Mouse (Mus musculus) kidney, adult 18-20 months (tissue): ENCODE measurements around the gene Psmb8.
A peak's percentile ranks its signal among the peaks of the same experiment; 100 is the strongest.
"Not testable (repeated sequence)": the region's sequence is repeated elsewhere in the genome, so short reads cannot be mapped to it uniquely, and the experiment has no call there.

Source experiments
- DNase-seq: peaks from one replicate; pipeline ENCODE4 v3.0.0; 2021

Psmb8 gene

DNA sequence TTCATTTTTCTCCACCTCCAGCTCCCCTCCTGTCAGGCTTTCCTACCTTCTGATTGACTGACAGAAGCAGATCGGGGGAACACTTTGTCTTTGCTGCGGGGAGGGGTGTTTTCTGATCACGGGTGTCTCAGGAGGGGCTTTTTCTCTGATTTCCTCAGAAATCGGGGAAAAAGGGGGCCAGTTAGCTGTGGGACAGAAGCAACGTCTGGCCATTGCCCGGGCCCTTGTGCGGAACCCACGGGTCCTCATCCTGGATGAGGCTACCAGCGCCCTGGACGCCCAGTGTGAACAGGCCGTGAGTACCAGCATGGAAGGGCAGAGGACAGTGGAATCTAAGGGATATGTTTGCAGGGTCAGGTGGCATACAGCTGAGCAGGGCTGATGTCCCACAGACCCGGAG is 17.7 kb downstream of the Psmb8 start:
- DNase-seq = no peak

DNA sequence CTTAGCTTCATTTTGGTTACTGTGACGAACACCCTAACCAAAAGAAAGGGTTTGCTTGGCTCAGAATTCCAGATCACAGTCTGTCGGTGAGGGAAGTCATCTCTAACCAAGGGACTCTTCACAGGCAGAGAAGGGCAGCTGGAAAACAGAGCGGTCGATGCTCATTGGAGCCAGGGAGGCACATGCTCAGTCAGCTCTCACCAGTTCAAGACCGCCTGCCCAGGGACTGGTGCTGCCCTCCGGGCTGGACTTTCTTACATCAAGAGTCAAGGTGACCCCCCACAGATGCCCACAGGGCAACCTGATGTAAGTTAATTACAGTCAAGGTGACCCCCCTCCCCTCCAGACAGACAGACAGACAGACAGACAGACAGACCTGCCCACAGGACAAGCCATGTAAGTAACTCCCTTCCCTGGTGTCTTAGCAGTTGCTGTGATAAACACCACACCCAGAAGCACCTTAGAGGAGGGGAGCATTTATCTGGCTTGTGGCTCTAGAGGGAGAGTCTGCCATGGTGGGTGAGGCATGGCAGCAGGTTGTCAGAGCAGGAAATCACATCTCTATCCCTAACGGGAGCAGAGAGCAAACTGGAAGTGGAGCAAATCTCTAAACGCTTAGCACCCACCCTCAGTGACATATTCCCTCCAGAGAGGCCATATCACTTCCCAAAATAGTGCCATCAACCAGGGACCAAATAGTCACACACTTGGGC is 19.9 kb downstream of the Psmb8 start:
- no peak for DNase-seq

DNA sequence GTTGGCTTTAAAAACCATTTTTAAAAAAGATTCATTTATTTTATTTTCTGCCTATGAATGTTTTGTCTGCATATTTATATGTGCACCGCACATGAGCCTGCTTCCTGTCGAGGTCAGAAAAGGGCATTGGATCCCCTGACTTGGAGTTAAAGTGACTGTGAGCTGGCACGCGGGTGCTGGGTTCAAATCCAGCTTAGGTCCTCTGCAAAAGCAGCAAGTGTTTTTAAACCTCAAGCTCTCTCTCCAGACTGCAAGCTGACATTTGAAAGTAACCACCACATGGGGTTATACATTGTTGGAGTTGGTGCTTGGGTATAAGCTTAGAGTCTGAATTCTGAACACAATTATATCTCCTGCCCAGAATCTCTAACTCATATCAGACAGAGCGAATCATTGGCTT is 20.5 kb downstream of the Psmb8 start:
- no peak for DNase-seq

DNA sequence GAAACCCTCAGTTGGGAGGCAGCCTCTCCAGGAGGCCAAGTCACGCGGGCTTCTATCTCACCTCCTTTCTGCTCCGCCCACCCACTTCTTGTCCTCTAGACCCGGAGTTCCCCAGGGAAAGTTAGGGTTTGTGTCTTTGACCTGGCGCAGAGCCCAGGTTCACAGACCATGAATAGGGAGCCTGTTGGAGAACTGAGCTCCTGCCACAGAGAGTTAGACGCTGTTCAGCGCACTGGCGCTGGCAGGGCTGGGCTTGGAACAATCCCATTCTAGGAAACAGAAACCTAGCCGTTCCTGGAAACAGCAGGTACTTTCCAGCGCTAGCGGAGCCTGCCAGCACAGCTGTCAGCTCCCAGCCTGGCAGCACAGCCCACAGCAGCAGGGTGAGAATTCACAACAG is 21.2 kb downstream of the Psmb8 start:
- peak; percentile 89 for DNase-seq

DNA sequence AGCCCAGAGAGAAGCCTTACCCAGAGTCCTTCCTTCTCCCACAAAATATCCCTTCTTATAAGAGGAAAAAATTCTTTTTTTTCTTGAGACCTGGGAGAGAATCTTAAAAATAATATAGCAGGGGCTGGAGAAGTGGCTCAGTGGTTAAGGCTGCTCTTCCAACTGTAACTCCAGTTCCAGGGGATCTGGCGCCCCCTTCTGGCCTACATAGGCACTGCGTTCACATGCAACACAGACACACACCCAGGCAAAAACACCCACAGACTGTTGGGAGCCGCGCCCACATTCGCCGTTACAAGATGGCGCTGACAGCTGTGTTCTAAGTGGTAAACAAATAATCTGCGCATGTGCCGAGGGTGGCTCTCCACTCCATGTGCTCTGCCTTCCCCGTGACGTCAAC is 21.6 kb downstream of the Psmb8 start:
- DNase-seq = peak; percentile 76

DNA sequence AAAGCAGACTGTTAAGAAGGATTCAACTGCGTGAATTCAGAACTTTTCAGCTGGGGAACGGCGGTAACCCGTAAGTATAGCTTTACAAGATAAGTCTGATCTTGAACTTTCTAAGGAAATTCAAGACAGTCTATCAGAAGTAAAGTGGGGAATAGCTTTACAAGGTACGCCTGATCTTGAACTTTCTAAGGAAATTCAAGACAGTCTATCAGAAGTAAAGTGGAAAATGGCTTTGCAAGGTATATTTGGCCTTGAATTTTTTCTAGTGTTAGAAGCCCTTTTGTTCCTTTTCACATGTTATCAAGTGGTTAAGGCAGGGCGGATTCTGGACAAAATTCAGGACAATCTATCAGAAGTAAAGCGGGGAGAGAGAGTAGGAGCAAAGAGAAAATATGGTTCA is 22.3 kb downstream of the Psmb8 start:
- not testable (repeated sequence) for DNase-seq

DNA sequence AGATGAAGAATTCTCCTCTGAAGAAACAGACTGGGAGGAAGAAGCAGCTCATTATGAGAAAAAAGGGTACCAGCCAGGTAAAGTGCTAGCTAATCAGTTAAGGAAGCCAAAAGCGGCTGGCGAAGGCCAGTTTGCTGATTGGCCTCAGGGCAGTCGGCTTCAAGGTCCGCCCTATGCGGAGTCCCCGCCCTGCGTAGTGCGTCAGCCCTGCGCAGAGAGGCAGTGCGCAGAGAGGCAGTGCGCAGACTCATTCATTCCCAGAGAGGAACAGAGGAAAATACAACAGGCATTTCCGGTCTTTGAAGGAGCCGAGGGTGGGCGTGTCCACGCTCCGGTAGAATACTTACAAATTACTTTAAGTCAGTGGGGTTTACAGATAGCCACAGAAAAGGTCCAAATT is 22.9 kb downstream of the Psmb8 start:
- DNase-seq = not testable (repeated sequence)

DNA sequence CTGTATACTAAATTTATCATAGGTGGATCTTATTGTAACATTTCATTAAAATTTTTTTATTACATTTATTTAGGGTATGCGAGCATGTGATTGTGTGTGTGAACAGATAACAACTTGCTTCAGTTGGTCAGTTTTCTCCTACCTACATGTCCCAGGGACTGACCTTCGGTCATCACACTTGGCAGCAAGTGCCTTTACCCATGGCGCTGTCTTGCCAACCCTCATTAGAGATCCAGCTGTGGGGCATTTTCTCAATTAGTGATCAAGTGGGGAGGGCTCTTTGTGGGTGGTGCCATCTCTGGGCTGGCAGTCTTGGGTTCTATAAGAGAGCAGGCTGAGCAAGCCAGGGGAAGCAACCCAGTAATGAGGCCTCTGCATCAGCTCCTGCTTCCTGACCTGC is 27.3 kb downstream of the Psmb8 start:
- DNase-seq = no peak

DNA sequence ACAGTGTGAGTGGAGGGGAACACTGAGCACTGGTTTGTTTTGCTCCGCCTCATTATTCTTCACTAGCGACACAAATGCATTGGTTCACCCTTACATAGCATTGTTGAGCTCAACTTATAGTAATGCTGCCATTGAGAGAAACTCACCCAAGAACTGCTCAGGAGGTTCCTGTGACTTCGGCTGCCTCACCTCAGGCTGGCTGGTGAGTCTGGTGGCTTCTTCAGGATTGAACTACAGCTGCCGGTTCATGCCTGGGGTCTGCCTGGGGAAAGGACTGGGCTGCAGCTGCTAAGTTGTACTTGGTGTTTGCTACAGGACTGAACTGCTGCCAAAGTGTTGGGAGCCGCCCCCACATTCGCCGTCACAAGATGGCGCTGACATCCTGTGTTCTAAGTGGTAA is 27.9 kb downstream of the Psmb8 start:
- DNase-seq = no peak

DNA sequence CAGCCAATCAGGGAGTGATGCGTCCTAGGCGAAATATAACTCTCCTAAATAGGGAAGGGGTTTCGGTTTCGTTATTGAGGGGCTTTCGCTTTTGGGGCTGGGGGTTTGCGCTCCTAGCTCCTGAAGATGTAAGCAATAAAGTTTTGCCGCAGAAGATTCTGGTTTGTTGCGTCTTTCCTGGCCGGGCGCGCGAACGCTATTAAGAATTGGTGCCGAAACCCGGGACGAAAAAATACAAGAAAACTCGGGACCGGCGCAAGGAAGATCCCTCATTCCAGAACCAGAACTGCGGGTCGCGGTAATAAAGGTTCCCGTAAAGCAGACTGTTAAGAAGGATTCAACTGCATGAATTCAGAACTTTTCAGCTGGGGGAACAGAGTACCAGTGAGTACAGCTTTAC is 28.4 kb downstream of the Psmb8 start:
- DNase-seq = not testable (repeated sequence)

DNA sequence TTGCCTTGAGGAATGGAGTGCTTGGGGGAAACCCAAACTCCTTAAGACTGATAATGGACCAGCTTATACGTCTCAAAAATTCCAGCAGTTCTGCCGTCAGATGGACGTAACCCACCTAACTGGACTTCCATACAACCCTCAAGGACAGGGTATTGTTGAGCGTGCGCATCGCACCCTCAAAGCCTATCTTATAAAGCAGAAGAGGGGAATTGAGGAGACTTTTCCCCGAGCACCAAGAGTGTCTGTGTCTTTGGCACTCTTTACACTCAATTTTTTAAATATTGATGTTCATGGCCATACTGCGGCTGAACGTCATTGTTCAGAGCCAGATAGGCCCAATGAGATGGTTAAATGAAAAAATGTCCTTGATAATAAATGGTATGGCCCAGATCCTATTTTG is 33.5 kb downstream of the Psmb8 start:
- DNase-seq = not testable (repeated sequence)

DNA sequence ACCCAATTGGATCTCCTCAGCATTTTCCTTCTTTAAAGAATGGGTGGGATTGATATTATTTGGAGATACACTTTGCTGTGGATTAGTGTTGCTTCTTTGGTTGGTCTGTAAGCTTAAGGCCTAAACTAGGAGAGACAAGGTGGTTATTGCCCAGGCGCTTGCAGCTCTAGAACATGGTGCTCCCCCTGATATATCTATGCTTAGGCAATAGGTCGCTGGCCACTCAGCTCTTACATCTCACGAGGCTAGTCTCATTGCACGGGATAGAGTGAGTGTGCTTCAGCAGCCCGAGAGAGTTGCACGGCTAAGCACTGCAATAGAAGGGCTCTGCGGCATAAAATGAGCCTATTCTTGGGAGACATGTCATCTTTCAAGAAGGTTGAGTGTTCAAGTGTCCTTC is 34.5 kb downstream of the Psmb8 start:
- not testable (repeated sequence) for DNase-seq

DNA sequence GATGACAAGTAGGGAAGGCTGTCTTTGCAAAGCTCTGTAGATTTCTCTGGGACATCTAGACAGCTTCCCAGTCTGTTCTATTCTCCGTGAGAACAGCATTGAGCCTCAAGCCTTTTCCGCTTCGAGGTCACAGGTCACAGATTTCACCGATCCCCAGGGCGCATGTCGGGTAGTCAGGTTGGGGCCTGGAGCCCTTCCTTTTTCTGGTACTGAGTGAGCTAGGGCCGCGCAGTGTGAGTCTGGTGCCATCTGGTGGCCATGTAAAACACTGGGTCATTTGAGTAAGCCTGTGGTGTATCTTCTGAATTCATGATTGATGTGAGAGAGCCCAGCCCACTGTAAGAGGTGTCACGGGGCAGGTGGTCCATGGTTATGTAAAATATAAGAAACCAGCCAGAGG is 37.4 kb downstream of the Psmb8 start:
- peak; percentile 83 for DNase-seq

DNA sequence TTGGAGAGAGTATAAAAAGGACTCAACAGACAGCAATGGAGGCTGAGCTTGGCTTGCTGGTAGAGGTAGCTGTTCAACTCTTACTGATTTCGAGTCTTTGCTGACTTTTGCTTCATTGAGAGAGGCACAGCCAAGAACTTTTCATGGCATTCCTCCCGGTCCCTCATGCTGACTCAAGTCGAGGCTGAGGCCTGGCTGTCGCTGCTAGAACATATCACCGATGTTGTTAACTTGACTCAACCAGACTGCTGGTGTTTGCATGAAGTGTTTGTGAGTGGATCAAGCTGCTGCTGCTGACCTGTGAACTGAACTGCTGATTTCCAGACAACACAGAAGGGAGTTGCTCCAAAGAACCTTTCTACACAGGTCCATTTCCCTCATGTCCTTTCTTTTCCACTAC is 39.2 kb downstream of the Psmb8 start:
- no peak for DNase-seq

DNA sequence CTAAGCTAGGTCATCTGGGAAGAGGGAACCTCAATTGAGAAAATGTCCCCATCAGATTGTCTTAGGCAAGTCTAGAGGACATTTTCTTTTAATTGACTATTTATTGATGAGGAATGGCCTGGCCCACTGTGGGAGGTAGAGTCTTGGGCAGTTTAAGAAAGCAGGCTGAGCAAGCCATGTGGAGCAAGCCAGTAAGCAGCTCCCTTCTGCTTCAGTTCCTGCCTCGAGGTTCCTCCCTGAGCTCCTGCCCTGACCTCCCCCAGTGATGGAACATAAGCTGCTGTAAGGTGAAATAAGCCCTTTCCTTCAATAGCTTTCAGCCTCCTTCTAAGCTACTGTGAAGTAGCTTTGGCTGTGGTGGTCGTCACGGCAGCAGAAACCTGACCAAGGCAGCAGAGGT is 40.2 kb downstream of the Psmb8 start:
- no peak for DNase-seq

DNA sequence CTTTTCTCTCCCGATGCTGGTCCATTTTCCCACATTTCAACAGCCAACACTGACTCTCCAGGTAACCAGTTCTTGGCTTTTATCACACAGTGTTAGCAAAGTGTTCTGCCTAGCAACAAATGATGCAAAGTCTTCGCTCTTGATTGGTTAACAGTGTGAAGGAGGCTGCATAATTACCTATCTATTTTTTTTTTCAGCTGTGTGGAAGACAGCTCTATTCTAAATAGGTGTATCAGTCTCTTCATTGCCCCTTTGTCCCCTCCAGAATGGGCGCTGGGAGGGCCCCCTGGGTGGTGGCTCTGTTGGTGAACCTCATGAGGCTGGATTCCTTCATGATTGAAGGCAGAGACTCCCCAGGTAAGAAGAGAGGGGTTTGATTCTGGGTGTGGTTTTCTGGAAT is 41.2 kb downstream of the Psmb8 start, which contains the start of gene H2-Ob:
H2-Ob (plus strand) TSS at position 198 of the 400 bp plus-strand sequence.
- no peak for DNase-seq

DNA sequence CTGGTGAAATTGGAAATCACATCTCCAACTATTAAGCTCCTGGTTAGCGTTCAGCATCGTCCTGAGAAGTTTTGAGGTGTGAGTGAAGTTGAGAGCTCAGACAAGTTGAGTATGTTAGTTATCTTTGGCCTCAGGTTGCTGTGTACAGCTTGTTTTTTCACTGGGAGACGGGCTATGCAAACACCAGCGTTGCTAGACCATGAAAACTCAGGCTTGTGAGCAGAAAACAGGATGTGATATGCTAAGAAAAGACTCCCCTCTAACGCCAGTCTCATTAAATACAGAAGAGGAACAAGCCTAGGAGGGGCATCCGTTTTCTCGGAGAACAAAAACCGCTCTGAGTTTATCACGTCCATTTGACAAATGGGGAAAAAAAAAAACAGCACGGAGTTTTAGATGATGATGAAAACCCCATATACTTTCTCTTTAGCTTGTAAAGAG is 42.1 kb downstream of the Psmb8 start:
- DNase-seq = no peak

DNA sequence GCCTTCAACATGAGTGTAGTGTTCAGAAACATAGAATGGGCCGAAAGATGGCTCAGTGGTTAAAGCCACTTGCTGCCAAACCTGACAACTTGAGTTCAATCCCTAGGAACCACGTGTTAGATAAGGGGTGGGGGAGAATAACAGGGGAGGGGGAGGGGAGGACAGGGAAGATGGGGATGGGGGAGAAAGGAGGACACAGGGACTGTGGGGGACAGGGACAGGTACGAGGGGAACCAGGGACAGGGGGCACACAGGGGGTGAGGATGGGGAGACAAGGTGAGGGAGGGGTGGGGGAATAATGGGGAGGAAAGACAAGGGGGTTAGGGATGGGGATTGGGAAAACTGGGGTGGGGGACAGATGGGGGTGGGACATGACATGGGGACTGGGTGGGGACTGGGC is 42.8 kb downstream of the Psmb8 start:
- no peak for DNase-seq

DNA sequence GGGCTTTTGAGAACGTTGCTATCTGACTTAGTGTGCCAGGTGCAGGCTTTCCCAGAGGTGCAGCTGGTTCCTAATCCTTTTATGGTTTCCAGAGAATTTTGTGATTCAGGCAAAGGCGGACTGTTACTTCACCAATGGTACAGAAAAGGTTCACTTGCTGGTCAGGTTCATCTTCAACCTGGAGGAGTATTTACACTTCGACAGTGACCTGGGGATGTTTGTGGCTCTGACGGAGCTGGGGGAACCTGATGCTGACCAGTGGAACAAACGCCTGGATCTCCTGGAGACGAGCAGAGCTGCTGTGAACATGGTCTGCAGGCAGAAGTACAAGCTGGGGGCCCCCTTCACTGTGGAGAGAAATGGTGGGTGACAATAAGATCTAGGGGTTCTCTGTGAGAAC is 43.4 kb downstream of the Psmb8 start:
- no peak for DNase-seq

DNA sequence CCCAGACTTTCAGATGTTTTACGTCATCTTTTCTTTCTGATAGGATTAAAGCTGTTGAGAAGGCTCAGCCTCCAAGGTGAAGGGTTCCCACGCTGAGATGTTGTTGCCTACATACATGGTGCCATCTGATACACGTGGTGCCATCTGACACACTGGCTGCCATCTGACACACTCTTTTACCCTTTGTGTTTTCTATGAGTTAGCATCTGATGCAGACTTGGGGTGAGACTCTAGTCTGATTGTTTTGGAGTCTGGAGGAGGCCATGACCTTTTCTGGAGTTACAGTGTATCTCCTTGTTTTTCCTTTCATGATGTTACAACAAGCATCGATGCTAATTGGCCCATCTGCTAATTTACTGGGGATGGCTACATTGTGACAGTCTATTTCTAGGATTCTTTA is 47.1 kb downstream of the Psmb8 start:
- no peak for DNase-seq

DNA sequence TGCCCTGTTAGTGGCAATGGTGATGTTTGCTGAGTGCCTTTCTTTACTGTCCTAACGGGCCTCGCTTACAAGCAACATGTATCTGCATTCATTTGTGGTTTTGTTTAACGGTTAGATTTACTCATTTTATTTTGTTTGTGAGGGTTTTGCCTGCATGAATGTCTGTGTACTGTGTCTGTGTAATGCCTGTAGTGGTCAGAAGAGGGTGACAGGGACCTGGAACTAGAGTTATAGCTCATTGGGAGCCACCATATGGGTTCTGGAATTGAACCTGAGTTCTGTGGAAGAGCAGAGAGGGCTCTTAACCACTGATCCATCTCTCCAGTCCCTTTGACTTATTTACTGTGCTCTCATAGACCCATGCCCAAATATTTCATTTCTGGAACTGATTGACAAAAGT is 49.5 kb downstream of the Psmb8 start:
- DNase-seq = no peak

DNA sequence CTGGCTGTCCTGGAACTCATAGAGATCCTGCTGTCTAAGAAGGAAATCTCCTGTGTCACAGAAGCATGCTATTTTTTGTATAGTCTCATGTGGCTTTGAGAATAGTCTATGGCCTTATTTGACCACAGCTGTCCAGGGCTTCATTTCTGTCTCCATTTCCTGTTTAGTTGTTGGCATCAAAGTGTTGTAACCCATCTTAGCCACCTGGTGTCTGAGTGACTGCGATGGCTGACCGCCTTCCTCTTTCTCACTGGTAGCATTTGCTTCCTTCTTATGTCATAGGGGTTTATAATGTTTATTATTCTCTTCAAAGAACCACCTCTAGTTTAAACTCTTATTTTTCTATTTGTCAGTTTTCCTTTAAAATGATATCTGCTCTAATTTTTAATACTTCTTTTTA is 51.2 kb downstream of the Psmb8 start:
- DNase-seq = no peak

DNA sequence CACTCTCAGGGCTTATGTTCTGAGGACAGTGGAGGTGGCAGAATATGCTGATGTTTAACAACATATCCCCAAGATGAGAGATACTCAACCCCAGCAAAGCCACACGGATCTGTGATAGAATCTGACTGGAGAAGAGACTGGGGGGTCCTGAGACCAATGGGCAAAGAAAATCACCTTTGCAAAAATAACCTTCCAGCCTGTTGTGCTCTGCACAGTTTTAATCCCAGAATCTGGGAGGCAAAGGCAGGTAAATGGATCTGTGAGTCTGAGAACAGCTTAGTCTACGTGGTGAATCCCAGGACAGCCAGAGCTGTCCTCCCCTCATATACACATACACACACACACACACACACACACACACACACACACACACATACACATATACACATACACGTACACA is 51.8 kb downstream of the Psmb8 start:
- no peak for DNase-seq

DNA sequence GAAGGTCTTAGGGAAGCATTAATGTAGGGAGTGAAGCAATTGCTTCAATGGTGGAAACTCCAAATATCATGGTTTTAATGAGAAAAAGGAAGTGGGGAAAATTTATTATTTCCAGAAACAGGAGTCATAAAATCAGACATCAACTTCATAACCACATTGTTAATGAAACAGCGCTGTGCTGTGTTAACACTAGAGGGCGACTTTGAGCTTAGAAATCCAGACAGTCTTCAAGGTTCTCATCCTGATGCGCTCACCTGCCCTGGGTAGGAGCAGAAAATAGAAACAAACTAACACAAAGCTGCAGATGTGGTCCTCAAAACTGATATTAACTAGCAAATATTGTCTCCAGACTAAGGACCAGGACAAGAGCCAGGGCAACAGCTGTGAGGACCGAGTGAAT is 52.4 kb downstream of the Psmb8 start:
- peak; percentile 54 for DNase-seq
